Mouse (Mus musculus) heart, adult 18-20 months (tissue): Measurements from ENCODE around the gene Crb2. TPM values are rescaled to one million over a fixed set of nuclear protein-coding genes. Genes with fewer than 3 reads are reported as not detected.

Source experiments
- DNase-seq, 2 experiments: peaks; one replicate each; pipeline ENCODE4 v3.0.0; 2021 to 2022; ENCODE audit warnings: mixed read lengths in 1 of 2
- long read RNA-seq, 2 experiments: library from polyadenylated mRNA; stranded (forward); transcript quantifications; one replicate each; pipeline ENCODE4 v2.0.0; 2021
- total RNA-seq, 2 experiments: library from RNA; stranded (reverse); gene quantifications; 2 replicates each; pipeline ENCODE4 v1.2.3; 2021

Crb2 gene
- under 1 TPM; 0.57 to 0.75 TPM for total RNA-seq
- long read RNA-seq, experiment 1: 0 reads
- long read RNA-seq, experiment 2, partial matches to known transcripts: 0 of 2 reads
- long read RNA-seq, experiment 2, other reads (novel, unspliced or antisense): 2 of 2 reads

- DNase-seq: no peak
Measured at GRCm38 (mm10) chr2:37776016-37776415, at the start of gene Crb2. Gene Crb2, plus strand, starts transcription at chr2:37776249.

- DNase-seq: no peak
Measured at GRCm38 (mm10) chr2:37731241-37731801, 44.7 kb upstream of the Crb2 start.

GRCm38 (mm10) chr2:37734979-37735806 is 40.9 kb upstream of the Crb2 start:
- no peak for DNase-seq

- DNase-seq: no peak
Measured at GRCm38 (mm10) chr2:37735807-37736188, 40.3 kb upstream of the Crb2 start.

- DNase-seq: peak in 1 of 2 experiments; percentile 55
Measured at GRCm38 (mm10) chr2:37741806-37742554, 34.1 kb upstream of the Crb2 start.

GRCm38 (mm10) chr2:37744773-37745395 is 31.2 kb upstream of the Crb2 start:
- no peak for DNase-seq

- DNase-seq: no peak
Measured at GRCm38 (mm10) chr2:37746293-37747049, 29.6 kb upstream of the Crb2 start.

- DNase-seq: peak in 1 of 2 experiments; percentile 55
Measured at GRCm38 (mm10) chr2:37747909-37748308, 28.1 kb upstream of the Crb2 start.

- DNase-seq: peak; percentile 56 to 68
Measured at GRCm38 (mm10) chr2:37748442-37749066, 27.5 kb upstream of the Crb2 start.

GRCm38 (mm10) chr2:37749323-37749722 is 26.7 kb upstream of the Crb2 start:
- no peak for DNase-seq

GRCm38 (mm10) chr2:37751114-37751513 is 24.9 kb upstream of the Crb2 start:
- DNase-seq: no peak

GRCm38 (mm10) chr2:37756220-37756930 is 19.7 kb upstream of the Crb2 start:
- DNase-seq: no peak

GRCm38 (mm10) chr2:37757016-37757415 is 19.0 kb upstream of the Crb2 start:
- DNase-seq: no peak

- no peak for DNase-seq
Measured at GRCm38 (mm10) chr2:37757784-37758183, 18.3 kb upstream of the Crb2 start.

GRCm38 (mm10) chr2:37758343-37759015 is 17.6 kb upstream of the Crb2 start:
- no peak for DNase-seq

- DNase-seq: no peak
Measured at GRCm38 (mm10) chr2:37760633-37761032, 15.4 kb upstream of the Crb2 start.

- no peak for DNase-seq
Measured at GRCm38 (mm10) chr2:37763638-37764037, 12.4 kb upstream of the Crb2 start.

GRCm38 (mm10) chr2:37764514-37764913 is 11.5 kb upstream of the Crb2 start:
- DNase-seq: no peak

GRCm38 (mm10) chr2:37765082-37765483 is 11.0 kb upstream of the Crb2 start:
- DNase-seq: no peak
